Mouse (Mus musculus) left cerebral cortex, adult 2 months (tissue): ENCODE data around the gene Trp53rka. TPM values are rescaled to one million over a fixed set of nuclear protein-coding genes. Genes with fewer than 3 reads are reported as not detected.

ENCODE experiments used
- DNase-seq, 2 experiments: peaks; one replicate each; pipeline ENCODE4 v3.0.0; 2021 to 2022; ENCODE audit warnings: low spot score in 2 of 2, mixed read lengths in 1 of 2; ENCODE audit errors: extremely low spot score in 1 of 2
- H3K27ac ChIP-seq: fragments of 200-600 bp; 2 replicates; pipeline ENCODE4 v1.8.1; 2022
- H3K4me3 ChIP-seq: fragments of 200-600 bp; 2 replicates; pipeline ENCODE4 v1.8.1; 2022
- CTCF ChIP-seq: fragments of 200-600 bp; IDR thresholded peaks from 2 replicates; pipeline ENCODE4 v1.8.1; 2022; ENCODE audit warnings: antibody characterized with exemption, mild to moderate bottlenecking, moderate library complexity
- intact Hi-C: fragments of 180-260 bp; cut with DNase I; formaldehyde crosslinking; loops from one replicate; pipeline ENCODE4 v1.15.1; 2025
- total RNA-seq, 2 experiments: library from RNA; stranded (reverse); gene quantifications; 2 replicates each; pipeline ENCODE4 v1.2.3; 2021

The Trp53rka gene
- total RNA-seq, 2 experiments from 2014 or later, result 21.5 to 22.0 TPM

- intact Hi-C loops, result no loop called here
- no peak for TF ChIP-seq CTCF
- no peak overlapping the region for H3K27ac ChIP-seq
- H3K4me3 ChIP-seq, result no peak overlapping the region
- no peak for DNase-seq
Observed at GRCm38 (mm10) chr2:165444861-165445260, 48.3 kb downstream of the Trp53rka start.

GRCm38 (mm10) chr2:165442981-165443380 lies 50.1 kb downstream of the Trp53rka start:
- no peak for TF ChIP-seq CTCF
- intact Hi-C loops, result no loop called here
- H3K27ac ChIP-seq, result no peak overlapping the region
- no peak overlapping the region for H3K4me3 ChIP-seq
- DNase-seq, result no peak

GRCm38 (mm10) chr2:165441613-165442012 lies 51.5 kb downstream of the Trp53rka start:
- no peak overlapping the region for H3K27ac ChIP-seq
- H3K4me3 ChIP-seq, result no peak overlapping the region
- DNase-seq, result no peak
- intact Hi-C loops, result no loop called here
- TF ChIP-seq CTCF, result no peak

Other genes with a start within 250 kb of the Trp53rka start
- gene Slc35c2, start 205.5 kb downstream of the Trp53rka start, total RNA-seq, result 10 to 100 TPM; 59.1 to 63.4 TPM
- gene Elmo2, start 166.8 kb downstream of the Trp53rka start, total RNA-seq, result 100 to 1,000 TPM; 164 to 173 TPM
- not detected for gene Zfp663, start 124.6 kb downstream of the Trp53rka start, total RNA-seq
- 10 to 100 TPM; 15.4 to 18.2 TPM for gene Zfp334, start 105.1 kb downstream of the Trp53rka start, total RNA-seq
- not detected for gene Ocstamp, start 92.9 kb downstream of the Trp53rka start, total RNA-seq
- 10 to 100 TPM; 12.0 to 18.6 TPM for gene Slc13a3, start 20.1 kb downstream of the Trp53rka start, total RNA-seq
- gene Slc2a10, start 10.5 kb upstream of the Trp53rka start, total RNA-seq, result 1 to 10 TPM; 1.2 TPM
- gene Eya2, start 101.7 kb upstream of the Trp53rka start, total RNA-seq, result 1 to 10 TPM; 2.7 to 3.4 TPM